ENCODE assay signal across 24 mouse cellular contexts in the genomic region with DNA sequence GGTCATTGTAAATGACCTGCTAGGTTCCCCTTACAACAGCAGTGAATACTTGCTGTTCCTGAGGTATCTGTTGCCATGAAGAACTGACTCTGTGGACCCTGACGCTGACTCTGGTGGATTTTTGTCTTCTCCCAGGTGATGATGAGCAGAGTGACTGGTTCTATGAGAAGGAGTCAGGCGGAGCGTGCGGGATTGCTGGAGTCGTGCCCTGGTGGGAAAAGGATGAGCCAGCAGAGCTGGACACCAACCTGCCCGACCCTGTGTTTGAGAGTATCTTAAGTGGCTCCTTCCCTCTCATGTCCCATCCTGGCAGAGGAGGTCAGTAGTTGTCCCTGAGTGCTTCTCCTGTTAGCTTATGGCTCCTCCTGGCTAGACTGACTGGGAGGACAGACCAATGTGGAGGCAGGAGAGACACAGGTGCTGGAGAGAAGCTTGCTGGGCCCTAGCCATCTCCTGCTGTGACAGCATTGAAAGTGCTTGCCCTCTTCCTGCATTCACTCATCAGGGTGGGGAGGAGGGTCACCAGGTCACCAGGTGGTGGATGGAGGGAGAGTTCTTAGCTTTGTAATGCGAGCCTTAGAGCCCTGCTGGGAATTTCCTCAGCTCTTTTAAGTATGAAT. TPM values are rescaled to one million over a fixed set of nuclear protein-coding genes. Genes with fewer than 3 reads are reported as not detected.
A peak's percentile ranks its signal among the peaks of the same experiment; 100 is the strongest.
DNase-seq lines count a peak whose midpoint lies in the region; ATAC-seq and TF ChIP-seq lines count a peak whose summit lies in the region.
"Had no signal": no experiment of that assay in that cellular context is flagged by ENCODE, and none has a peak within 500 bp of the region (broad histone marks: within the 10 kb centered on the region; RNA-seq: fewer than 3 reads in every experiment).

No protein-coding gene starts in this region.

- no peak overlapping the region for H3K27ac ChIP-seq in hindbrain, postnatal 0 days
- no peak overlapping the region for H3K27ac ChIP-seq in hindbrain, embryonic 14.5 days
- no peak overlapping the region for H3K27ac ChIP-seq in cerebellum, adult 2 months (ENCODE audit: insufficient read depth, low read length)
- H3K27ac ChIP-seq: gastrocnemius, adult 2 months; hindbrain, embryonic 13.5 days; left cerebral cortex, adult 2 months; midbrain, embryonic 15.5 days; neural tube, embryonic 13.5 days; stomach, embryonic 15.5 days had no signal

- H3K27me3 ChIP-seq in hindbrain, postnatal 0 days (ENCODE audit: insufficient read depth, low read length) = no peaks in the 10 kb centered on the region
- no peaks in the 10 kb centered on the region for H3K27me3 ChIP-seq in hindbrain, embryonic 14.5 days (ENCODE audit: control insufficient read depth, insufficient read depth, low read length)
- no peaks in the 10 kb centered on the region for H3K27me3 ChIP-seq in cerebellum, adult 2 months (ENCODE audit: control insufficient read depth, insufficient read depth, low read length)
- H3K27me3 ChIP-seq: CH12.LX; hindbrain, embryonic 13.5 days; midbrain, embryonic 15.5 days; neural tube, embryonic 13.5 days; stomach, embryonic 15.5 days had no signal

- no peaks in the 10 kb centered on the region for H3K36me3 ChIP-seq in hindbrain, postnatal 0 days (ENCODE audit: insufficient read depth, low read length)
- H3K36me3 ChIP-seq in hindbrain, embryonic 14.5 days (replicated peaks; ENCODE audit: control insufficient read depth, insufficient read depth) = peaks cover 16% of the 10 kb centered on the region; the same call in 1 of the 2 replicates

- H3K4me1 ChIP-seq in hindbrain, postnatal 0 days (ENCODE audit: insufficient read depth, low read length) = no peaks in the 10 kb centered on the region
- no peaks in the 10 kb centered on the region for H3K4me1 ChIP-seq in hindbrain, embryonic 14.5 days (replicated peaks; ENCODE audit: control insufficient read depth, insufficient read depth, low read length)
- peaks cover 6% of the 10 kb centered on the region for H3K4me1 ChIP-seq in cerebellum, adult 2 months (ENCODE audit: control insufficient read depth, insufficient read depth, low read length)
- H3K4me1 ChIP-seq: hindbrain, embryonic 13.5 days; midbrain, embryonic 15.5 days had no signal

- ATAC-seq in hindbrain, postnatal 0 days = no peak
- ATAC-seq in hindbrain, embryonic 14.5 days (ENCODE audit: low FRiP score) = no peak
- ATAC-seq in monocyte, adult 5-6 weeks (replicated peaks; ENCODE audit: insufficient number of reproducible peaks, low FRiP score, low TSS enrichment, poor library complexity, severe bottlenecking) = no peak
- ATAC-seq: forebrain, embryonic 16.5 days; midbrain, embryonic 15.5 days had no signal

- no peak overlapping the region for H3K4me2 ChIP-seq in hindbrain, postnatal 0 days (ENCODE audit: low read depth, low read length)
- no peak overlapping the region for H3K4me2 ChIP-seq in hindbrain, embryonic 14.5 days (replicated peaks)
- H3K4me2 ChIP-seq: hindbrain, embryonic 13.5 days; midbrain, embryonic 15.5 days; neural tube, embryonic 13.5 days had no signal

- peak; percentile 21; the same call in 1 of the 2 replicates for TF ChIP-seq CTCF in hindbrain, postnatal 0 days (IDR thresholded peaks at IDR 0.05; ENCODE audit: low read depth)
- TF ChIP-seq CTCF in cerebellum, adult 2 months (IDR thresholded peaks at IDR 0.05; ENCODE audit: borderline replicate concordance, insufficient read depth, low read depth, low read length) = no peak

- WGBS in hindbrain, postnatal 0 days = 72% methylated on average over 7 of the region's 7 CpGs
- WGBS in hindbrain, embryonic 14.5 days = 70% methylated on average over 7 of the region's 7 CpGs
- 30% methylated on average over 7 of the region's 7 CpGs for WGBS in cerebellum, adult 2 months

- H3K9ac ChIP-seq in hindbrain, postnatal 0 days (replicated peaks; ENCODE audit: low read length) = no peak overlapping the region
- no peak overlapping the region for H3K9ac ChIP-seq in hindbrain, embryonic 14.5 days
- H3K9ac ChIP-seq: hindbrain, embryonic 13.5 days; midbrain, embryonic 15.5 days; neural tube, embryonic 13.5 days; stomach, embryonic 15.5 days had no signal

- no peaks in the 10 kb centered on the region for H3K9me3 ChIP-seq in hindbrain, postnatal 0 days (ENCODE audit: low read length)
- H3K9me3 ChIP-seq in hindbrain, embryonic 14.5 days (ENCODE audit: control insufficient read depth, low read length) = no peaks in the 10 kb centered on the region
- H3K9me3 ChIP-seq: hindbrain, embryonic 13.5 days; midbrain, embryonic 15.5 days; neural tube, embryonic 13.5 days; stomach, embryonic 15.5 days had no signal

- DNase-seq in hindbrain, postnatal 0 days (ENCODE audit: low spot score) = no peak
- no peak for DNase-seq in hindbrain, embryonic 14.5 days (ENCODE audit: low spot score)
- peak; percentile 59 for DNase-seq in ES-CJ7 (ENCODE audit: low read depth, low spot score)
- DNase-seq in cerebellum, adult 2 months = peak; percentile 51 to 65
- DNase-seq in embryo, embryonic 10.5 days (ENCODE audit: low spot score) = peak; percentile 36
- DNase-seq in layer of hippocampus, postnatal 10 days (ENCODE audit: low spot score in 2 of 2) = no peak
- DNase-seq in gastrocnemius, adult 8-10 months (ENCODE audit: low spot score in 2 of 2) = no peak
- DNase-seq: gastrocnemius, adult 2 months; heart, adult 18-20 months; kidney, adult 8-10 months; kidney, postnatal 4 days; liver; lung, adult 2 months; thymus, postnatal 14 days had no signal

- H3K4me3 ChIP-seq in hindbrain, postnatal 0 days (ENCODE audit: low read length) = no peak overlapping the region
- H3K4me3 ChIP-seq in hindbrain, embryonic 14.5 days (replicated peaks; ENCODE audit: low read length) = no peak overlapping the region
- H3K4me3 ChIP-seq in cerebellum, adult 2 months (replicated peaks; ENCODE audit: insufficient read depth, low read depth, low read length) = no peak overlapping the region
- H3K4me3 ChIP-seq: erythroblast, embryonic 14.5 days; gastrocnemius, adult 2 months; hindbrain, embryonic 13.5 days; left cerebral cortex, adult 2 months; midbrain, embryonic 15.5 days; neural tube, embryonic 13.5 days; stomach, embryonic 15.5 days had no signal

- no peak for TF ChIP-seq POLR2A in cerebellum, adult 2 months (IDR thresholded peaks at IDR 0.05; ENCODE audit: borderline replicate concordance, insufficient read depth, low read length)

RNA-seq across cellular contexts. Expression of a gene that starts 17.8 kb away (rescaled TPM):
- total RNA-seq in hindbrain, postnatal 0 days (2014; rRNA removed) = 12.7 and 20.1 TPM in 2 replicates
- 12.4 and 13.6 TPM in 2 replicates for polyA plus RNA-seq in hindbrain, postnatal 0 days (2015; fragmentation: Nextera tagmentation; extraction: Ambion mirVana)
- 17.3 and 17.5 TPM in 2 replicates for polyA plus RNA-seq in hindbrain, embryonic 14.5 days (2014; fragmentation: Nextera tagmentation; extraction: Ambion mirVana)
- 15.4 and 17.1 TPM in 2 replicates for polyA plus RNA-seq in cerebellum, adult 2 months (2012; rRNA removed)
- total RNA-seq in layer of hippocampus, postnatal 10 days (2021) = 10 to 100 TPM; 20.2 to 25.9 TPM
- 10 to 100 TPM in 1 of 4 experiments, 1 to 10 TPM in 3; 7.2 to 10.4 (median 8.2) TPM for total RNA-seq in gastrocnemius, adult 8-10 months (2022)
- 28.1 to 43.7 TPM (median 29.7 TPM) in 3 replicates for total RNA-seq in monocyte, adult 5-6 weeks (2017)

RNA-seq across cellular contexts. Expression of a gene that starts 17.8 kb away (rescaled TPM):
- 1.9 and 2.5 TPM in 2 replicates for total RNA-seq in hindbrain, postnatal 0 days (2014; rRNA removed)
- 0.98 and 2.6 TPM in 2 replicates for polyA plus RNA-seq in hindbrain, postnatal 0 days (2015; fragmentation: Nextera tagmentation; extraction: Ambion mirVana)
- 0.97 and 2.8 TPM in 2 replicates for polyA plus RNA-seq in hindbrain, embryonic 14.5 days (2014; fragmentation: Nextera tagmentation; extraction: Ambion mirVana)
- 0.70 and 0.74 TPM in 2 replicates for polyA plus RNA-seq in cerebellum, adult 2 months (2012; rRNA removed)
- total RNA-seq in layer of hippocampus, postnatal 10 days (2021) = 1 to 10 TPM in 1 of 2 experiments, under 1 TPM in 1; 0.87 to 1.1 TPM
- not detected for total RNA-seq in gastrocnemius, adult 8-10 months (2022)
- not detected in 3 replicates for total RNA-seq in monocyte, adult 5-6 weeks (2017)
- total RNA-seq: CH12.LX; gastrocnemius, adult 2 months had no signal
- polyA plus RNA-seq: erythroblast, embryonic 14.5 days; small intestine, adult 2 months had no signal

Comparison
In these comparisons a context has a peak if more than half of its experiments do, and no peak if none do; other contexts are left out.
1. DNase-seq: peak in ES-CJ7 (single experiment), cerebellum, adult 2 months (2 of 2) and embryo, embryonic 10.5 days (single experiment); none in hindbrain, postnatal 0 days (single experiment), hindbrain, embryonic 14.5 days (single experiment), layer of hippocampus, postnatal 10 days (0 of 2) and gastrocnemius, adult 8-10 months (0 of 2).